Mouse (Mus musculus) ES-Bruce4 (cell line): ENCODE results near the gene Amot.

Source experiments
- CTCF ChIP-seq: IDR thresholded peaks from one replicate; pipeline ENCODE4 v1.8.1; 2011; ENCODE audit warnings: low read depth, low read length
- EP300 ChIP-seq: IDR thresholded peaks from 2 replicates; pipeline ENCODE4 v1.6.1; 2011; ENCODE audit warnings: low read depth, low read length; ENCODE audit not compliant: insufficient read depth

DNA sequence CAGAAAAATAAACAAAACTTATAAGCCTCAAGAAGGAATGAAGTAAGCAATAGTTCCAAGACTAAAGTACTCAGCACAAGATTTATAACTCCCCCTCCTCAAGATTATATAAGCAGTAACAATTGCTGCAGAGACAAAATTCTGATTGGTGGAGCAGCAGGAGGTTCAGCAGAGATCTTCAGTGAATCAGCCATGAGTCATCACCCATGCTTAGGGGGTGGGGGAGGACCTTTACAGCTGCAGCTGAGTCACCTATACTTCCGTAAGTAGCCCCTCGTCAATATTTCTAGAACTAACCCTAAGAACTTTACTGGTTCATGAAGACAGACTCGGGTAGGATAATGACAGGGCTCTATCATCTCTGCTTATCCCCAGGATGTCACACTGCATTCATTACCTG, 43.6 kb downstream of the Amot start:
- no peak for TF ChIP-seq CTCF
- TF ChIP-seq EP300: no peak
